Comparison of ENCODE assay signal across 29 mouse cellular contexts in genomic region chr3:138022003-138022402, GRCm38 (mm10). TPM values are rescaled to one million over a fixed set of nuclear protein-coding genes. Genes with fewer than 3 reads are reported as not detected.
DNase-seq lines count a peak whose midpoint lies in the region; ATAC-seq and TF ChIP-seq lines count a peak whose summit lies in the region.
"Had no signal": no experiment of that assay in that cellular context is flagged by ENCODE, and none has a peak within 500 bp of the region (broad histone marks: within the 10 kb centered on the region; RNA-seq: fewer than 3 reads in every experiment).

No protein-coding gene starts in this region.

- no peak for TF ChIP-seq CTCF in brain, embryonic 14.5 days (IDR thresholded peaks at IDR 0.05; ENCODE audit: borderline replicate concordance, extremely low read depth, insufficient read depth, insufficient read length)

- no peaks in the 10 kb centered on the region for H3K9me3 ChIP-seq in midbrain, embryonic 11.5 days (ENCODE audit: control insufficient read depth, low read length)
- no peaks in the 10 kb centered on the region; the same call in 1 of the 2 replicates for H3K9me3 ChIP-seq in midbrain, embryonic 13.5 days
- H3K9me3 ChIP-seq: hindbrain, embryonic 13.5 days; intestine, embryonic 15.5 days had no signal

- no peak for ATAC-seq in midbrain, embryonic 11.5 days (ENCODE audit: low FRiP score)
- ATAC-seq in midbrain, embryonic 13.5 days = no peak
- peak; percentile 66 for ATAC-seq in megakaryocyte progenitor cell, adult 5-6 weeks (replicated peaks; ENCODE audit: poor library complexity)
- ATAC-seq in monocyte, adult 5-6 weeks (replicated peaks; ENCODE audit: insufficient number of reproducible peaks, low FRiP score, low TSS enrichment, poor library complexity, severe bottlenecking) = no peak
- ATAC-seq: activated CD4-positive, CD25-positive, alpha-beta regulatory T cell, adult 4 months; forebrain, embryonic 16.5 days; hindbrain, embryonic 16.5 days; intestine, embryonic 15.5 days had no signal

- no peak overlapping the region for H3K4me3 ChIP-seq in midbrain, embryonic 11.5 days (ENCODE audit: low read depth, low read length)
- no peak overlapping the region for H3K4me3 ChIP-seq in midbrain, embryonic 13.5 days (replicated peaks)
- H3K4me3 ChIP-seq: embryonic facial prominence, embryonic 10.5 days; embryonic facial prominence, embryonic 13.5 days; erythroblast, embryonic 14.5 days; forebrain, embryonic 12.5 days; heart, adult 2 months; hindbrain, embryonic 13.5 days; intestine, embryonic 15.5 days had no signal

- no peaks in the 10 kb centered on the region for H3K36me3 ChIP-seq in midbrain, embryonic 11.5 days (ENCODE audit: control insufficient read depth, insufficient read depth, low read length)
- no peaks in the 10 kb centered on the region for H3K36me3 ChIP-seq in midbrain, embryonic 13.5 days
- H3K36me3 ChIP-seq: embryonic facial prominence, embryonic 10.5 days; embryonic facial prominence, embryonic 13.5 days; forebrain, embryonic 12.5 days; hindbrain, embryonic 13.5 days; intestine, embryonic 15.5 days had no signal

- no peak for TF ChIP-seq POLR2A in brain, embryonic 14.5 days (IDR thresholded peaks at IDR 0.05; ENCODE audit: borderline replicate concordance, extremely low read depth, insufficient read depth, insufficient read length, poor library complexity, severe bottlenecking)

- 86% methylated on average over 4 of the region's 4 CpGs for WGBS in midbrain, embryonic 11.5 days
- WGBS in midbrain, embryonic 13.5 days = 80% methylated on average over 4 of the region's 4 CpGs

- DNase-seq in midbrain, embryonic 11.5 days (ENCODE audit: low spot score, missing footprints) = peak; percentile 65
- DNase-seq in brain, embryonic 14.5 days (ENCODE audit: low read depth) = peak; percentile 20
- no peak for DNase-seq in heart, adult 8-10 months (ENCODE audit: low spot score)
- DNase-seq in testis, postnatal 14 days (ENCODE audit: low spot score) = no peak
- DNase-seq: adrenal gland, adult 8-10 months; adrenal gland, postnatal 25 days; cerebellum, adult 11-12 months; cerebellum, adult 8-10 months; cerebellum, postnatal 36 days; embryo, embryonic 11 days; gastrocnemius, postnatal 10 days; gastrocnemius, postnatal 36 days; heart, adult 2 months had no signal

- no peak overlapping the region for H3K4me2 ChIP-seq in midbrain, embryonic 11.5 days
- H3K4me2 ChIP-seq in midbrain, embryonic 13.5 days (replicated peaks) = no peak overlapping the region
- H3K4me2 ChIP-seq: embryonic facial prominence, embryonic 13.5 days; forebrain, embryonic 12.5 days; heart, embryonic 11.5 days; hindbrain, embryonic 13.5 days; intestine, embryonic 15.5 days had no signal

- no peak overlapping the region for H3K27ac ChIP-seq in midbrain, embryonic 11.5 days (ENCODE audit: low read depth, low read length)
- H3K27ac ChIP-seq in midbrain, embryonic 13.5 days = no peak overlapping the region
- H3K27ac ChIP-seq: embryonic facial prominence, embryonic 10.5 days; embryonic facial prominence, embryonic 13.5 days; forebrain, embryonic 12.5 days; heart, adult 2 months; hindbrain, embryonic 13.5 days; intestine, embryonic 15.5 days had no signal

- no peaks in the 10 kb centered on the region for H3K4me1 ChIP-seq in midbrain, embryonic 11.5 days (ENCODE audit: control insufficient read depth, insufficient read depth, low read length)
- H3K4me1 ChIP-seq in midbrain, embryonic 13.5 days (replicated peaks) = no peaks in the 10 kb centered on the region
- H3K4me1 ChIP-seq: embryonic facial prominence, embryonic 10.5 days; embryonic facial prominence, embryonic 13.5 days; forebrain, embryonic 12.5 days had no signal

- no peak overlapping the region for H3K9ac ChIP-seq in midbrain, embryonic 11.5 days (ENCODE audit: low read length)
- no peak overlapping the region for H3K9ac ChIP-seq in midbrain, embryonic 13.5 days (replicated peaks)
- H3K9ac ChIP-seq: embryonic facial prominence, embryonic 13.5 days; forebrain, embryonic 12.5 days; hindbrain, embryonic 13.5 days; intestine, embryonic 15.5 days had no signal

- no peaks in the 10 kb centered on the region for H3K27me3 ChIP-seq in midbrain, embryonic 11.5 days (ENCODE audit: control insufficient read depth, insufficient read depth, low read length)
- H3K27me3 ChIP-seq in midbrain, embryonic 13.5 days = no peaks in the 10 kb centered on the region
- H3K27me3 ChIP-seq: embryonic facial prominence, embryonic 13.5 days; forebrain, embryonic 12.5 days; hindbrain, embryonic 13.5 days; intestine, embryonic 15.5 days had no signal

RNA-seq across cellular contexts. Expression of gene Dapp1, which starts 40.7 kb away (rescaled TPM):
- 3.2 and 3.4 TPM in 2 replicates for polyA plus RNA-seq in midbrain, embryonic 11.5 days (2014; fragmentation: Nextera tagmentation; extraction: Ambion mirVana)
- 0.67 and 1.2 TPM in 2 replicates for polyA plus RNA-seq in midbrain, embryonic 13.5 days (2015; fragmentation: Nextera tagmentation; extraction: Ambion mirVana)
- 1.9 and 2.0 TPM in 2 replicates for polyA plus RNA-seq in brain, embryonic 14.5 days (2012; rRNA removed)
- 79.2 and 99.7 TPM in 2 replicates for total RNA-seq in megakaryocyte progenitor cell, adult 5-6 weeks (2015)
- total RNA-seq in megakaryocyte progenitor cell, adult 5-6 weeks (2017) = 129 and 154 TPM in 2 replicates
- 1 to 10 TPM; 5.5 to 9.2 (median 6.6) TPM for total RNA-seq in heart, adult 8-10 months (2022)
- 99.7 to 113 TPM (median 103 TPM) in 3 replicates for total RNA-seq in monocyte, adult 5-6 weeks (2017)

RNA-seq across cellular contexts. Expression of gene 1110002E22Rik, which starts 42.8 kb away (rescaled TPM):
- 0.01 and 0.08 TPM in 2 replicates for polyA plus RNA-seq in midbrain, embryonic 11.5 days (2014; fragmentation: Nextera tagmentation; extraction: Ambion mirVana)
- polyA plus RNA-seq in midbrain, embryonic 13.5 days (2015; fragmentation: Nextera tagmentation; extraction: Ambion mirVana) = 0.03 and 0.05 TPM in 2 replicates
- polyA plus RNA-seq in brain, embryonic 14.5 days (2012; rRNA removed) = 0.08 and 0.12 TPM in 2 replicates
- not detected in 2 replicates for total RNA-seq in megakaryocyte progenitor cell, adult 5-6 weeks (2015)
- not detected in 2 replicates for total RNA-seq in megakaryocyte progenitor cell, adult 5-6 weeks (2017)
- 10 to 100 TPM; 40.6 to 58.5 (median 50.8) TPM for total RNA-seq in heart, adult 8-10 months (2022)
- total RNA-seq in monocyte, adult 5-6 weeks (2017) = not detected in 3 replicates
- total RNA-seq: granulocyte monocyte progenitor cell, adult 5-6 weeks had no signal
- polyA plus RNA-seq: activated CD4-positive, CD25-positive, alpha-beta regulatory T cell, adult 4 months; erythroblast, embryonic 14.5 days had no signal

RNA-seq across cellular contexts. Expression of gene Gm5105, which starts 45.2 kb away (rescaled TPM):
- not detected in 2 replicates for polyA plus RNA-seq in midbrain, embryonic 11.5 days (2014; fragmentation: Nextera tagmentation; extraction: Ambion mirVana)
- not detected in 2 replicates for polyA plus RNA-seq in midbrain, embryonic 13.5 days (2015; fragmentation: Nextera tagmentation; extraction: Ambion mirVana)
- polyA plus RNA-seq in brain, embryonic 14.5 days (2012; rRNA removed) = 0.04 TPM in 1 of 2 replicates, not detected in the other
- total RNA-seq in megakaryocyte progenitor cell, adult 5-6 weeks (2015) = not detected in 2 replicates
- total RNA-seq in megakaryocyte progenitor cell, adult 5-6 weeks (2017) = not detected in 2 replicates
- 1 to 10 TPM in 2 of 4 experiments, under 1 TPM in 2; 0.76 to 1.6 (median 1.1) TPM for total RNA-seq in heart, adult 8-10 months (2022)
- 0.57 TPM in 1 of 3 replicates, not detected in the others for total RNA-seq in monocyte, adult 5-6 weeks (2017)
- total RNA-seq: adrenal gland, postnatal 25 days; ES-E14; granulocyte monocyte progenitor cell, adult 5-6 weeks; hematopoietic stem cell, adult 5-6 weeks had no signal
- polyA plus RNA-seq: activated CD4-positive, CD25-positive, alpha-beta regulatory T cell, adult 4 months; embryonic facial prominence, embryonic 10.5 days; embryonic facial prominence, embryonic 13.5 days; erythroblast, embryonic 14.5 days; forebrain, embryonic 12.5 days; heart, embryonic 11.5 days had no signal

Comparison
In these comparisons a context has a peak if more than half of its experiments do, and no peak if none do; other contexts are left out.
1. DNase-seq: peak in midbrain, embryonic 11.5 days (single experiment) and brain, embryonic 14.5 days (single experiment); none in heart, adult 8-10 months (single experiment) and testis, postnatal 14 days (single experiment).
2. RNA of gene 1110002E22Rik, which starts 42.8 kb away (total RNA-seq): 40.6 to 58.5 TPM in heart, adult 8-10 months; not detected in megakaryocyte progenitor cell, adult 5-6 weeks and not detected in monocyte, adult 5-6 weeks; every median in the first group is over 10 times any median in the second.